In genomic region chr7:75827850-75828249, GRCm38 (mm10) we compare ENCODE assay signal across 8 mouse cellular contexts. TPM values are rescaled to one million over a fixed set of nuclear protein-coding genes. Genes with fewer than 3 reads are reported as not detected.
DNase-seq lines count a peak whose midpoint lies in the region; ATAC-seq lines count a peak whose summit lies in the region.

No protein-coding gene starts in this region.

- no peak overlapping the region for H3K9ac ChIP-seq in forebrain, embryonic 13.5 days
- H3K9ac ChIP-seq in liver, embryonic 16.5 days (ENCODE audit: low read depth, low read length) = no peak overlapping the region
- no peak overlapping the region for H3K9ac ChIP-seq in neural tube, embryonic 13.5 days

- ATAC-seq in forebrain, embryonic 13.5 days = peak; percentile 80
- ATAC-seq in liver, embryonic 16.5 days (ENCODE audit: low read depth) = peak; percentile 50
- peak; percentile 65 for ATAC-seq in neural tube, embryonic 13.5 days (ENCODE audit: low read depth)

- H3K27ac ChIP-seq in forebrain, embryonic 13.5 days = no peak overlapping the region
- peak overlapping the region; percentile 72 for H3K27ac ChIP-seq in liver, embryonic 16.5 days (ENCODE audit: low read length)
- H3K27ac ChIP-seq in neural tube, embryonic 13.5 days (replicated peaks) = no peak overlapping the region

- H3K27me3 ChIP-seq in forebrain, embryonic 13.5 days = no peaks in the 10 kb centered on the region
- H3K27me3 ChIP-seq in liver, embryonic 16.5 days (ENCODE audit: control insufficient read depth, insufficient read depth, low read depth, low read length) = no peaks in the 10 kb centered on the region
- no peaks in the 10 kb centered on the region for H3K27me3 ChIP-seq in neural tube, embryonic 13.5 days

- no peaks in the 10 kb centered on the region for H3K9me3 ChIP-seq in forebrain, embryonic 13.5 days (replicated peaks)
- no peaks in the 10 kb centered on the region for H3K9me3 ChIP-seq in liver, embryonic 16.5 days (replicated peaks; ENCODE audit: control insufficient read depth, low read length)
- H3K9me3 ChIP-seq in neural tube, embryonic 13.5 days = no peaks in the 10 kb centered on the region

- no peak overlapping the region for H3K4me2 ChIP-seq in forebrain, embryonic 13.5 days
- peak overlapping the region; percentile 15; the same call in 1 of the 2 replicates for H3K4me2 ChIP-seq in liver, embryonic 16.5 days (ENCODE audit: low read depth, low read length)
- H3K4me2 ChIP-seq in neural tube, embryonic 13.5 days = no peak overlapping the region

- DNase-seq in MN1 (ENCODE audit: low spot score) = peak; percentile 65
- DNase-seq in c-Kit-positive CD71-positive TER-119-positive erythroid progenitor cells, embryonic 14.5 days (ENCODE audit: low spot score) = peak; percentile 91
- DNase-seq in heart, postnatal 25 days (ENCODE audit: low spot score) = peak; percentile 23
- peak; percentile 79 to 80 for DNase-seq in kidney, postnatal 4 days
- peak; percentile 84 for DNase-seq in thymus, postnatal 0 days (ENCODE audit: low spot score)

- intact Hi-C loops in heart, postnatal 25 days (cut with DNase I) = loop anchor here (1.0 to 10.0 kb wide), 3 partner anchors 52 to 263 kb away; no protein-coding TSS in a partner anchor

- H3K36me3 ChIP-seq in forebrain, embryonic 13.5 days (ENCODE audit: poor library complexity, severe bottlenecking) = no peaks in the 10 kb centered on the region
- H3K36me3 ChIP-seq in liver, embryonic 16.5 days (ENCODE audit: control insufficient read depth, insufficient read depth) = no peaks in the 10 kb centered on the region
- H3K36me3 ChIP-seq in neural tube, embryonic 13.5 days = no peaks in the 10 kb centered on the region

- no peaks in the 10 kb centered on the region for H3K4me1 ChIP-seq in forebrain, embryonic 13.5 days
- peaks cover 44% of the 10 kb centered on the region for H3K4me1 ChIP-seq in liver, embryonic 16.5 days (ENCODE audit: control insufficient read depth, low read depth, low read length)
- H3K4me1 ChIP-seq in neural tube, embryonic 13.5 days (replicated peaks) = no peaks in the 10 kb centered on the region

- H3K4me3 ChIP-seq in forebrain, embryonic 13.5 days = no peak overlapping the region
- H3K4me3 ChIP-seq in liver, embryonic 16.5 days (ENCODE audit: low read depth, low read length) = no peak overlapping the region
- no peak overlapping the region for H3K4me3 ChIP-seq in neural tube, embryonic 13.5 days

- WGBS in forebrain, embryonic 13.5 days = 33% methylated on average over 10 of the region's 10 CpGs
- 23% methylated on average over 10 of the region's 10 CpGs for WGBS in liver, embryonic 16.5 days (ENCODE audit: insufficient replicate concordance)
- 29% methylated on average over 10 of the region's 10 CpGs for WGBS in neural tube, embryonic 13.5 days

RNA-seq across cellular contexts. Expression of gene Klhl25, which starts 20.3 kb away (rescaled TPM):
- 31.2 and 31.5 TPM in 2 replicates for polyA plus RNA-seq in forebrain, embryonic 13.5 days (2015; fragmentation: Nextera tagmentation; extraction: Ambion mirVana)
- 1 to 10 TPM; 4.1 to 4.8 TPM for total RNA-seq in heart, postnatal 25 days (2021)
- polyA plus RNA-seq in liver, embryonic 16.5 days (2015; fragmentation: Nextera tagmentation; extraction: Ambion mirVana) = 19.4 and 22.5 TPM in 2 replicates
- polyA plus RNA-seq in neural tube, embryonic 13.5 days (2015; fragmentation: Nextera tagmentation; extraction: Ambion mirVana) = 28.5 and 29.0 TPM in 2 replicates
- 13.2 and 13.3 TPM in 2 replicates for polyA plus RNA-seq in thymus, postnatal 0 days (2015; fragmentation: Nextera tagmentation; extraction: Ambion mirVana)

Comparison
In these comparisons a context has a peak if more than half of its experiments do, and no peak if none do; other contexts are left out.
1. DNase-seq: peak in every context shown above with its lines; median percentile 91 in c-Kit-positive CD71-positive TER-119-positive erythroid progenitor cells, embryonic 14.5 days; 84 in thymus, postnatal 0 days; 80 in kidney, postnatal 4 days; 65 in MN1; 23 in heart, postnatal 25 days.